Mouse (Mus musculus) c-Kit-negative CD71-positive TER-119-positive erythroid progenitor cells, embryonic 14.5 days (primary cell): ENCODE measurements around the gene Gpr119.

Source experiments
- DNase-seq: peaks from one replicate; pipeline ENCODE4 v3.0.0-alpha.2; 2013; ENCODE audit warnings: low read depth, low spot score

Gene Gpr119

GRCm38 (mm10) chrX:48674171-48674570 is at the start of gene Gpr119:
Gene Gpr119 (minus strand): TSS chrX:48674478.
- no peak for DNase-seq

DNA sequence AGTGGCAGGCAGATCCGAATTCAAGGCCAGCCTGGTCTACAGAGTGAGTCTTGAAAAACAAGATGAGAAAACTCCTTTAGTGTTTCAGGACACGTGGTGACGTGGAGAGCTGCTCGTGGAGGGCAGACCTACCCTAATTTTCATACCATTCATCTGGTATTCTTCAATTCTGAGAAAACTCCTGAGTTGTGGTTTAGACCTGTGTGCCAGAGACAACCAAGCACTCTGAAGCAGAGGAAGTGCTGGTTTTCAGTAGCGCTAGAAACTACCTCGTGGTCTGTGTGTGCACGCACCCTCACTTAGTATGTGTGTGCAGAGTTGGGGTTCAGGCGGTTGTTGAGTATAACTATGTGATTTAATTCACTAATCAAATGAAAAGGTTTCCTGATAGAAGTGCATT is 38.6 kb upstream of the Gpr119 start:
- DNase-seq: no peak

GRCm38 (mm10) chrX:48709701-48710100 is 35.4 kb upstream of the Gpr119 start:
- DNase-seq: no peak

GRCm38 (mm10) chrX:48694864-48695371 is 20.6 kb upstream of the Gpr119 start, which contains the start of gene Rbmx2:
Gene Rbmx2 (plus strand): TSS chrX:48695004.
- DNase-seq: peak; percentile 83

DNA sequence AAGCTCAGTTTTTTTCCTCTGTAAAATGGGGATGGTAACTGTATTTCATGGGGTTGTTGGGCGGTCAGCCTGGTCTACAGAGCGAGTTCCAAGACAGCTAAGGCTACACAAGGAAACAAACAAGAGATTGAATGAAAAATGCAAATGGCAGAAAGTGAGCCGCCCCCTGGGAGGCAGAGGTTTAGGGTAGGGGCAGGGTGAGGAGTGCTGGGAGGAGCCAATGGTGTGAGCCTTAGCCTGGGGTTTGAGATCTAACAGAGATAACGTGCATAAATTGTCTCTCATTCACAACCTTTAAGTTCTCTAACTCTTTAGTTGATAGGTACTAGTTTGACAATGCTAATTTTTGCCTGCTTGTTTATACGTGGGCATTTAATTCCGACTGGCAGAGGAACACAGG is 20.2 kb upstream of the Gpr119 start:
- no peak for DNase-seq

DNA sequence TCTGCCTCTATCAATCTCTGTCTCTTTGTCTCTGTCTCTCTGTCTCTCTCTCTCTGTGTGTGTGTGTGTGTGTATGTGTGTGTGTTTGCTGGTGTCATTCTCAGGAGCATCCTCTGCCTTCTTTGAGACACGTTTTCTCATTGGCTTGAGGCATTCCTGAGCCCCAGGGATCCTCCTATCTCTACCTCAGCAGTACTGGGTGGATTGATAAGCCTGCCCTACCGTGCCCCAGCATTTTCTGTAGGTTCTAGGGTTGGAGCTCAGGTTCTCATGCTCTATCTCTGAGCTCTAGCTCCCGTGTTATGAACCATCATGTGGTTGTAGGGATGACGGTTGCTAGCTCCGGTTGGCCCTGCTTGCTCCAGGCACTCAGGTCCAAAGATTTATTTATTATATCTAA is 9.6 kb upstream of the Gpr119 start:
- no peak for DNase-seq

DNA sequence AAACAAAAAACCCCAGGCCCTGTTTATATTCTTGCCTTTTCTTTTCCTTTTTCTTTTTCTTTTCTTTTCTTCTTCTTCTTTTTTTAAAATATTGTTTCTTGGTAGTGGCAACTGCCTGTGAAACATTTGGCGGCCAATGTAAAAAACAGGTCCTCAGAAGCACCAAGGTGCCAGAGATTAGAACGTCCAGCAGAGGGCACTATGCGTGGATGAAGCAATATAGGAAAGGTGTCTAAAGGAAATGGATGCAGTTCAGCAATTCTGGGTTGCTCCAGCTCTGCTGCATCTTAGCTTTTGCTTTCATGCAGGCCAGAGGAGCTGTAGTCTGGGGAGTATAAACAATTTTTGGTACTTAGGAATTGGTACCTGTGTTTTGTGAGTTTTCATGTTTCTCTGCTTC is 9.2 kb upstream of the Gpr119 start:
- DNase-seq: no peak

- DNase-seq: no peak
These were observed 2.6 kb downstream of the Gpr119 start for GRCm38 (mm10) chrX:48671714-48672113.

DNA sequence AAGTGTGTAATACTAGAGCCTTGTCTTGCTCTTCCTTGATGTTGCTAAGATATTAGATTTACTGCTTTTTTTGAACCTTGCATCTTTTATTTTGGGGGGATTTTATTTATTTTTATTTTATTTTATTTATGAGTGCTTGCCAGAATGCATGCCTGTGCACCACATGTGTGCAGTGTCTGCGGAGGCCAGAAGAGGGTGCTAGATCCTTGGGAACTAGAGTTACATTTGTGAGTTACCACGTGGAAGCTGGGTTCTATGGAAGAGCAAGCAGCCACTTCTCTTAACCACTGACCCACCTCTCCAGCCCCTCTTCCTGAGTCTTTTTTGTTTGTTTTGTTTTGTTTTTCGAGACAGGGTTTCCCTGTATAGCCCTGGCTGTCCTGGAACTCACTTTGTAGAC is 4.7 kb downstream of the Gpr119 start:
- no peak for DNase-seq

- DNase-seq: no peak
These were observed 7.5 kb downstream of the Gpr119 start for GRCm38 (mm10) chrX:48666807-48667206.

- DNase-seq: no peak
These were observed 30.2 kb downstream of the Gpr119 start for GRCm38 (mm10) chrX:48644122-48644521.

GRCm38 (mm10) chrX:48637032-48637431 is 37.2 kb downstream of the Gpr119 start:
- DNase-seq: no peak

- no peak for DNase-seq
These were observed 50.2 kb downstream of the Gpr119 start for GRCm38 (mm10) chrX:48624054-48624420.

- DNase-seq: peak; percentile 60
These were observed 50.8 kb downstream of the Gpr119 start, which contains the start of gene Slc25a14 for GRCm38 (mm10) chrX:48623379-48624053. Gene Slc25a14 (plus strand): TSS chrX:48623413.

DNA sequence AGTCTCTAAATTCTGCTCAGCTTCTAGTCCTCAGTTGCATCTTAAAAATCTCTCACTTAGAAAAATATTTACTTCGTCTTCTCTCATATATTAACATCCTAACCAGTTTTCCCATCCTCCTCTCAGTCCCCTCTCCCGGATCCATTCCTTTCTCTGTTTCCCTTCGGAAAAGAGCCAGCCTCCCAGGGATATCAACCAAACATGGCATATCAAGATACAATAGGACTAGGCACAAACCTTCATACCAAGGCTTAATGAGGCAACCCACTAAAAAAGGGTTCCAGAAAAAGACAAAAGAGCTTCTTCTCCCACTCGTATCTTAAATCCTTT is 51.3 kb downstream of the Gpr119 start:
- no peak for DNase-seq
